Mouse (Mus musculus): ENCODE results near the gene Sf3a2.

Gene Sf3a2

DNA sequence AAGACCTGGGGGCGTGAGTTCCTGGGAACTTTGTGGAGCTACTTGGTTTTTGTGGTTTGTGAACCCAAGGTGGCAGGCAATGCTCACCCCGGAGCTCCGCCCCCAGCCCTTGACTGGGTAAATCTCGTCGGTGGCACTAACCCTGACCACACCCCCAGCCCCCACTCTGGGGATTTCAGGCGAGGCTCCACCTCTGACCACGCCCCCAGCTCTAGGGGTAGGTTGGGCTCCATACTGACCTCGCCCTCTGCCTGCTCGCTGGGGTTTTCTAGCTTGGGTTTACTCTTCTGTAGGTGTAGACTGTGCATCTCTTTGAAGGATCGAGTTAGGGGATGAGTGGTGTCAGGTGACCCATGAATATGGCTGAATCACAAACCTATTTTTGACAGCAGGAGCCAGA, 50.6 kb downstream of the Sf3a2 start:
- no peak for DNase-seq (ENCODE audit: low spot score)

Data from layer of hippocampus, adult 11-12 months (tissue).